Mouse (Mus musculus): ENCODE data around the gene Pcca. TPM values are rescaled to one million over a fixed set of nuclear protein-coding genes. Genes with fewer than 3 reads are reported as not detected.

Gene Pcca
- total and polyA plus RNA-seq, 2 experiments from 2014 or later: 13.4 to 39.1 TPM

DNA sequence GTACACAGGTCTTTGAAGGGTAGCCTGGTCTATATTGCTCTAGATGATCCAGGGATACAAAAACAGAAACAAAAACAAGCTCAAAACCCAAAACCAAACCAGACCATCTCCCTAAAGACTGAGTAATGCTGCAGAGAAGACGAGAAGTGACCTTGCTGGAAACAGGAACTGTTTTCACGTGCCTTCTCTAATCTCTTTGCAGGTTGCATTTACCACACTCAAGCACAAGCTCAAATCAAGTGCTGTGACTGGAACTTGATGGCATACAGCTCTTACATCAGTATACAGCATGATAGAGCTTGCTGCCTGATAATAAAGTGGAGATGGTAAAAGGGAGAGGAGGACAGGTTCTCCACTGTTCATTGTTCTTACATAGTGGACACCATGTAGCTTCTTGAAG, 74.2 kb downstream of the Pcca start:
- Histone ChIP-seq H3K9me3 (ENCODE audit: low read length) (no peaks in the 10 kb centered on the region), H3K4me2 (ENCODE audit: low read depth, low read length) (no peak overlapping the region), H3K27me3 (ENCODE audit: insufficient read depth, low read length) (no peaks in the 10 kb centered on the region), H3K4me3 (ENCODE audit: low read length) (no peak overlapping the region), H3K9ac (replicated peaks; ENCODE audit: low read length) (no peak overlapping the region), H3K27ac (no peak overlapping the region), H3K36me3 (ENCODE audit: insufficient read depth, low read length) (no peaks in the 10 kb centered on the region), H3K4me1 (ENCODE audit: insufficient read depth, low read length) (no peaks in the 10 kb centered on the region)
- 87% methylated on average over 2 of the region's 2 CpGs for WGBS
- no peak for TF ChIP-seq CTCF (IDR thresholded peaks at IDR 0.05; ENCODE audit: low read depth)
- ATAC-seq: no peak
- no peak for DNase-seq (ENCODE audit: low spot score)

DNA sequence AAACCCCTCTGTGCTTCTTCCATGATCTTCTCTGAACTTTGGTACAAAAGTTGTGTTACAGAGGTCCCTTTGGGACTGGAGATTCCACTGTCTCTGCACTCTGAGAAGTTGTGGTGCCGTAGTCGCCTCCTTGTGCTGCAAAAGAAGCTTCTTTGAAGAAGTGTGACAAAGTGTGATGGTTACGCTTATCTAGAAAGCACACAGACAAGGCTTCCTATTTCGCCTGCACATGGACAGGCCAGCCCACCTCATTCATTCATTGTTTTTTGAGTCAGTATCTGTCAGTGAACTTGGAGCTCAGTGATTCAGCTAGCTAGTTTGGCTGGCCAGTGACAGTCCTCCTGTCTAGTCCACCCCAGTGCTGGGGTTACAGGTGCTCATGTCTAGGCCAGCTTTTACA, 76.9 kb downstream of the Pcca start:
- Histone ChIP-seq H3K27ac (no peak overlapping the region), H3K36me3 (ENCODE audit: insufficient read depth, low read length) (no peaks in the 10 kb centered on the region), H3K4me2 (ENCODE audit: low read depth, low read length) (no peak overlapping the region), H3K27me3 (ENCODE audit: insufficient read depth, low read length) (no peaks in the 10 kb centered on the region), H3K4me1 (ENCODE audit: insufficient read depth, low read length) (no peaks in the 10 kb centered on the region), H3K4me3 (ENCODE audit: low read length) (no peak overlapping the region), H3K9me3 (ENCODE audit: low read length) (no peaks in the 10 kb centered on the region), H3K9ac (replicated peaks; ENCODE audit: low read length) (no peak overlapping the region)
- no peak for TF ChIP-seq CTCF (IDR thresholded peaks at IDR 0.05; ENCODE audit: low read depth)
- DNase-seq (ENCODE audit: low spot score) (no peak), ATAC-seq (no peak)
- 79% methylated on average over 4 of the region's 4 CpGs for WGBS

DNA sequence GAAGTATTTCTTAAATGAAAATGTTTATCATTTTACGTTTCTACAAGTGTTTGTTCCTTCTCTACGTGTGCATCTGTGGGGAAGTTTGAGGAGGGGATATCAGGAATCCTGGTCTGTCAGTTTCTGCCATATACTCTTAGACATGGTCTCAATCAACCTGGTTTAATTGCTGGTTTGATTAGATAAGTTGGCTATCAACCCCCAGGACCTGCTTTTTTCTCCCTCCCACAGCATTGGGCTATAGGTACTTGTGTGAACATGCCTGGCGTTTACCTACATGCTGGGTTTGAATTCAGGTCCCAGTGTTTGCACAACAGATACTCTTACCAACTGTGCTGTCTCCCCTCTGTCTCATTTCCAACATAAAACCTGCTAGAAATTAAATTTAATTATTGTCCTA, 78.2 kb downstream of the Pcca start:
- H3K4me1 ChIP-seq (ENCODE audit: insufficient read depth, low read length): no peaks in the 10 kb centered on the region
- no peaks in the 10 kb centered on the region for H3K36me3 ChIP-seq (ENCODE audit: insufficient read depth, low read length)
- no peak for TF ChIP-seq CTCF (IDR thresholded peaks at IDR 0.05; ENCODE audit: low read depth)
- H3K4me2 ChIP-seq (ENCODE audit: low read depth, low read length): no peak overlapping the region
- H3K27ac ChIP-seq: no peak overlapping the region
- ATAC-seq (no peak), DNase-seq (ENCODE audit: low spot score) (no peak)
- WGBS: 95% methylated on average over 3 of the region's 3 CpGs
- no peaks in the 10 kb centered on the region for H3K27me3 ChIP-seq (ENCODE audit: insufficient read depth, low read length)
- no peak overlapping the region for H3K9ac ChIP-seq (replicated peaks; ENCODE audit: low read length)
- H3K9me3 ChIP-seq (ENCODE audit: low read length): no peaks in the 10 kb centered on the region
- no peak overlapping the region for H3K4me3 ChIP-seq (ENCODE audit: low read length)

DNA sequence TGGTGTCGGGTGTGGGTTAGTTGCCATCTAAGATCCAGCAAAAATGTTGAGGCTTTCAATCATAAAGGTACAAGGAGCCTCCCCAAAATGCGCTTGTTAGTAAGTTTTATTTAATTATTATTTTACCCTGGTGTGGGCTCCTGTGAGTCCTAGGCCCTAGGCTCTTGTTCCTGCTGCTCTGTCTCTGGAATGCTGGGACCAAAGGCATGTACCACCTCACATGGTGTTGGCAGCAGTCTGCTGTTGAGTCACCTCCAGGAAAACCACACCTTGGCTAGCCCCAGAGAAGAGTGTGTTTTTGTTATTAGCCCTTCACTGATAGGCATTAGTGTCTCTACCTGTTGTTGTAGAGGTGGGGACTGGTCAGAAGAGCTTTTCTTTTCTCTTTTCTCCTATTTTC, 83.5 kb downstream of the Pcca start:
- 90% methylated on average over 2 of the region's 2 CpGs for WGBS

DNA sequence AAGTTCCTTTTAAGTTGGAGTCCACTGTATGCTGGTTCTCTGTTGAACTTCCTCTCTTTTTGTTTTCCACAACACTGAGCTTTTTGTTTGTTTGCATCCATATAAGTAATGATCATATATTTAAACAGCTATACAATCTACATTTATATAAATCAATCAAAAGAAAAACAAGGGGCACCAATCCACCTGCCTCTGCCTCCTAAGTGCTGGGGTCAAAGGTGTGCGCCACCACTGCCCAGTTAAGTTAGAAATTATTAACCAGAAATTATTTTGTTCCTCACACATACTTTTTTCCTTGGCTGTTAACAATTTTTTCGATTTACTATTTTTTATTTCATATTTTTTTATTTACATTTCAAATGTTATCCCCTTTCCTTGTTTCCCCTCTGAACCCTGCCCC, 99.3 kb downstream of the Pcca start:
- TF ChIP-seq CTCF (IDR thresholded peaks at IDR 0.05; ENCODE audit: low read depth): no peak
- WGBS: 95% methylated on average over 2 of the region's 2 CpGs
- DNase-seq (ENCODE audit: low spot score): no peak
- H3K27ac ChIP-seq: no peak overlapping the region
- H3K9me3 ChIP-seq (ENCODE audit: low read length): no peaks in the 10 kb centered on the region
- no peak overlapping the region for H3K4me2 ChIP-seq (ENCODE audit: low read depth, low read length)
- no peaks in the 10 kb centered on the region for H3K27me3 ChIP-seq (ENCODE audit: insufficient read depth, low read length)
- no peaks in the 10 kb centered on the region for H3K4me1 ChIP-seq (ENCODE audit: insufficient read depth, low read length)
- no peaks in the 10 kb centered on the region for H3K36me3 ChIP-seq (ENCODE audit: insufficient read depth, low read length)
- no peak for ATAC-seq
- H3K4me3 ChIP-seq (ENCODE audit: low read length): no peak overlapping the region
- no peak overlapping the region for H3K9ac ChIP-seq (replicated peaks; ENCODE audit: low read length)

More for the DNA sequence above, 83.5 kb downstream of the Pcca start:
- no peak for DNase-seq (ENCODE audit: low spot score)
- no peaks in the 10 kb centered on the region for H3K36me3 ChIP-seq (ENCODE audit: insufficient read depth, low read length)
- TF ChIP-seq CTCF (IDR thresholded peaks at IDR 0.05; ENCODE audit: low read depth): no peak
- H3K4me1 ChIP-seq (ENCODE audit: insufficient read depth, low read length): no peaks in the 10 kb centered on the region
- ATAC-seq: no peak
- H3K4me3 ChIP-seq (ENCODE audit: low read length): no peak overlapping the region
- no peaks in the 10 kb centered on the region for H3K27me3 ChIP-seq (ENCODE audit: insufficient read depth, low read length)
- no peaks in the 10 kb centered on the region for H3K9me3 ChIP-seq (ENCODE audit: low read length)
- no peak overlapping the region for H3K27ac ChIP-seq
- no peak overlapping the region for H3K4me2 ChIP-seq (ENCODE audit: low read depth, low read length)
- no peak overlapping the region for H3K9ac ChIP-seq (replicated peaks; ENCODE audit: low read length)

DNA sequence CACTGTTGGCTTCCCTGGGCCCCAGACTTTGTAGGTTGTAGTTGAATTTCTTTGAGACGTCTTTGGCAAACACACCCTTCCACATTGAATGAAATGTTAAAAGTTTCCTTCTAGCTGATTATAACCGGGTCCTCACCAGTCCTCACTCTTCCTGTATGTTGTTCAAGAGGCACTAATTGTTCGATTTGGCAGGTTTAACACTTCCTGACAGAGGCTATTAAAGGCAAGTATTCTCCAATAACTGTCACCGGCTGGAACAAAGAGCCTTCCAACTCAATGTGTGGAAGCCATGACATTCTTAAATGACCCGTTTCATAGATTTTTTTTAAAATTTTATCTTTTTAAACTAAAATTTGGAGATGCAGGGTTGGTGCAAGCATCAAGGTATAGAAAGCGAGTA, 102.5 kb downstream of the Pcca start:
- WGBS: 46% methylated on average over 6 of the region's 6 CpGs
- H3K27ac ChIP-seq: no peak overlapping the region
- ATAC-seq (no peak), DNase-seq (ENCODE audit: low spot score) (peak; percentile 5)
- H3K4me2 ChIP-seq (ENCODE audit: low read depth, low read length): no peak overlapping the region
- no peak overlapping the region for H3K9ac ChIP-seq (replicated peaks; ENCODE audit: low read length)
- no peak overlapping the region for H3K4me3 ChIP-seq (ENCODE audit: low read length)
- no peaks in the 10 kb centered on the region for H3K36me3 ChIP-seq (ENCODE audit: insufficient read depth, low read length)
- H3K4me1 ChIP-seq (ENCODE audit: insufficient read depth, low read length): no peaks in the 10 kb centered on the region
- no peaks in the 10 kb centered on the region for H3K9me3 ChIP-seq (ENCODE audit: low read length)
- H3K27me3 ChIP-seq (ENCODE audit: insufficient read depth, low read length): no peaks in the 10 kb centered on the region
- TF ChIP-seq CTCF (IDR thresholded peaks at IDR 0.05; ENCODE audit: low read depth): no peak

DNA sequence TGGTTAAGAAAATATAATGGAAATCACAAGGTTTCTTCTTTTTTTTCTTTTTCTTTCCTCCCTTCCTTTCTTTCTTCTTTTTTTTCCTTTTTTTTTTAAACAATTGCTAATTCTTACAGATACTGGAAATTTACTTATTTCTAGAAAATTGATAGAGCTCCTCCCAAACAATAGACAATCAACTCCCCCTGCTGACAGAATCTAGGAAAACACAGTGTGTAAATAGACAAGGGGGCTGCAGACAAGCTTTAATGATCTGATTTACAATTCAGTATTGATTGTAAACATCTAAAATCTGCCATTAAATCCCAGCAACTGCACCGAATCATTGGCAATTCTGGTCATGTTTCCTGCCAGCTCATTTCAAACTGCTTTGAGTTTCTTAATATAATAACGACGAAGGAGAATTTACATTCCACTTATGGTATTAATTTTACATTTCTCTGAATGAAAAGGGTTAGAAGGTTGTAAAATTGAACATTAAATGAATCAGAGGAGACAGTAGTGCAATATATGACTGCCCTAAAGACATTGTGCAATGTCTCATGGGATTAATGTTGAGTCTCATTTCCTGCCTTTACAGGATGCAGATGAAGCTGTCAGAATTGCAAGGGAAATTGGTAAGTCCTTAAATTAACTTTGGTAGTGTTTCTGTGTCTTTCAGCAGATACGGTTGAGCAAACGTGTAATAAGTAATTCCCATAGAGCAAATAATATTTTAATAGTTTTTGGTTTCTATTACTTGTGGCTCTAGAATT, 103.9 kb downstream of the Pcca start:
- Histone ChIP-seq H3K36me3 (ENCODE audit: insufficient read depth, low read length) (no peaks in the 10 kb centered on the region), H3K27ac (no peak overlapping the region), H3K9ac (replicated peaks; ENCODE audit: low read length) (no peak overlapping the region), H3K4me2 (ENCODE audit: low read depth, low read length) (no peak overlapping the region), H3K9me3 (ENCODE audit: low read length) (no peaks in the 10 kb centered on the region), H3K27me3 (ENCODE audit: insufficient read depth, low read length) (no peaks in the 10 kb centered on the region), H3K4me3 (ENCODE audit: low read length) (no peak overlapping the region), H3K4me1 (ENCODE audit: insufficient read depth, low read length) (no peaks in the 10 kb centered on the region)
- ATAC-seq (no peak), DNase-seq (ENCODE audit: low spot score) (peak; percentile 64)
- peak; percentile 51 for TF ChIP-seq CTCF (IDR thresholded peaks at IDR 0.05; ENCODE audit: low read depth)
- WGBS: 66% methylated on average over 5 of the region's 5 CpGs
